Mouse (Mus musculus) regulatory T cell (primary cell): ENCODE results near the gene Tnrc6b.
"Not testable (repeated sequence)": the region's sequence is repeated elsewhere in the genome, so short reads cannot be mapped to it uniquely, and the experiment has no call there.

Experiments
- in situ Hi-C: fragments of 300-600 bp; cut with MboI, MseI; formaldehyde crosslinking; loops from one replicate; pipeline ENCODE4 v1.15.1; 2025; ENCODE audit warnings: high pct_unique_total_duplicates

The Tnrc6b gene

DNA sequence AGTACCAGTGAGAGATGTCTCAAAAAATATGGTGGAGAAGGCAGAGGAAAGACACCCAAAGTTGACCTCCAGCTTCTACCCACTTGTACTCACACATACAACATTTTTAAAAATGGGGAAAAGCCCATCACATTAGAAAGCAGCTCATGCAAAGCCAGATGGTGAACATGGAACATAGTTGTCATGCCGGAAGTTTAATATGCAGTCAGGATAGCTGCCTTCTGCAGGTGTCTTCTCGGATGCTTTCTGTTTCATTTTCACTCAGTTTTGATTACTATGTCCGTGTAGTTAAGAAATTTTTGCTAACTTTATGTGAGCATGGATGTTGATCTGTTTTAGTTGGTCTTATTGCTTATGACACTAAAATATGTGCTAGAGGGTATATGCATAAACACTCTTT lies 24.2 kb downstream of the Tnrc6b start:
- in situ Hi-C loops, result no loop called here

GRCm38 (mm10) chr15:80735708-80736107 lies 24.6 kb downstream of the Tnrc6b start:
- in situ Hi-C loops, result not testable (repeated sequence)

- in situ Hi-C loops, result no loop called here
These were observed 25.4 kb downstream of the Tnrc6b start for GRCm38 (mm10) chr15:80736553-80736952.

DNA sequence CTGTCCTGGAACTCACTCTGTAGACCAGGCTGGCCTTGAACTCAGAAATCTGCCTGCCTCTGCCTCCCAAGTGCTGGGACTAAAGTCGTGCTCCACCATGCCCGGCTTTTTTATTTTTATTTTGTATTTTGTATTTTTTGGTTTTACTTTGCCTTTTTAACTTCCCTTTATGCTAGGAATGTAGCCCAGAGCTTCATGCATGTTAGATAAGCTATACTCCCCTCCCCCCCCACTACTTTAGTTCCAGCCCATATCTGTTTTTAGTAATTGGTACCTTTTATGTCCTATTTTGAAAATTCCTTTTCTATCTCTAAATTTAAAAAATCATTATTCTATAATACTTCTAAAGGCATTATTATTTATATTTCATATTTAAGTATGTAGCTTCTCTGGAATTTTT lies 27.1 kb downstream of the Tnrc6b start:
- in situ Hi-C loops, result no loop called here

DNA sequence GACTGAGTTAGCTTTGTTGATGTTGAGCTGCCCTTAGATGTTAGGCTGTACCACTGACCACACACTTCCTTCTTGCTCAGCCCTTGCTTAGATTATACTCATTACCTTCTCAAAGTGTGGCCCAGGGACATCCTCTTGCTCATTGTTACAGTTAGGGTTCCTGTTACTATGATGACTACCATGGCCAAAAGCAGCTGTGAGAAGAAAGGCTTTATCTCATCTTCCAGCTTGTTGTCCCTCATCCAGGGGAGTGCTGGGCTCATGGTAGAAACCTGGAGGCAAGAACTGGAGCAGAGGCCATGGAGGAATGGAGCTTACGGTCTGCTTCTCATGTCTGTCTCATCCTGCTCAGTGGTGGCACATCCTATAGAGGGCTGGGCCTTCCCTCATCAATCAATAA lies 28.9 kb downstream of the Tnrc6b start:
- in situ Hi-C loops, result no loop called here

- in situ Hi-C loops, result no loop called here
These were observed 30.7 kb downstream of the Tnrc6b start for GRCm38 (mm10) chr15:80741836-80742235.

GRCm38 (mm10) chr15:80742991-80743474 lies 31.9 kb downstream of the Tnrc6b start:
- in situ Hi-C loops, result no loop called here

GRCm38 (mm10) chr15:80743606-80744005 lies 32.5 kb downstream of the Tnrc6b start:
- in situ Hi-C loops, result no loop called here

DNA sequence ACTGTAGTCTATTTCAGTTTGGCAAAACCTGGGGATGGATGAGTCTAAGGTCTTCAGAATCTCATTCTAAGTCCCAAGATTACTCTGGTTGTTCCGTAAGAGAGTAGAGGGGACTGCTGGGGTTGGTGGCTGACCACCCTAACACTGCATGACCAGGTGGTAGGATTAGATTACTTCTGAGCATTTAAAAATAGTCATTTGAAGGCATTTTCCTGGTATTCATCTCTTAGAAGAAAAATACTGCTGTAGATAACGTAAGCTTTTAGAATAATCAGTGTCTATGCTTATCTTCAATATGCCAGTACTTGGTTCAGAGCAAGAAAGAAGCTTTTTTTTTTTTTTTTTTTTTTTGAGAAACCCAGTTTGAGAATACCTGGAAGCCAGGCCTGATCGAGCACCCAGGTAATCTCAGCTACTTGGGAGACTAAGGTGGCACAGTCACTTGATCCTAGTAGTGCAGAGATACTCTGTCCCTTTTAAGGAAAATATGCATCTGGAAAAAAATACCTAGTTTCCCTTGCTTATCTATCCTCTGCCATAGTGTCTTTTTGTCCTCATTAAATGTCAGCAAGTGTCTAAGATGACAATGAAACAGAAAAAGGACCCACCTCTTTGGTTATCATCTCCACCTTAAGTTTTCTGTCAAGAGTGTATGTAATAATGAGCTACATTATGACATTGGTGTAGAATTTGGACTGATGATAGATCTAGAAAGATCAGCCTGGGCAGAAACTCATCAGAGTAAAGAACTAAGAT lies 33.7 kb downstream of the Tnrc6b start:
- in situ Hi-C loops, result no loop called here

GRCm38 (mm10) chr15:80748979-80749378 lies 37.9 kb downstream of the Tnrc6b start:
- in situ Hi-C loops, result no loop called here

- in situ Hi-C loops, result loop anchor here (5.0 kb wide), 1 partner anchor 104 kb away; no protein-coding TSS in a partner anchor
These were observed 42.2 kb downstream of the Tnrc6b start for GRCm38 (mm10) chr15:80753351-80753750.

DNA sequence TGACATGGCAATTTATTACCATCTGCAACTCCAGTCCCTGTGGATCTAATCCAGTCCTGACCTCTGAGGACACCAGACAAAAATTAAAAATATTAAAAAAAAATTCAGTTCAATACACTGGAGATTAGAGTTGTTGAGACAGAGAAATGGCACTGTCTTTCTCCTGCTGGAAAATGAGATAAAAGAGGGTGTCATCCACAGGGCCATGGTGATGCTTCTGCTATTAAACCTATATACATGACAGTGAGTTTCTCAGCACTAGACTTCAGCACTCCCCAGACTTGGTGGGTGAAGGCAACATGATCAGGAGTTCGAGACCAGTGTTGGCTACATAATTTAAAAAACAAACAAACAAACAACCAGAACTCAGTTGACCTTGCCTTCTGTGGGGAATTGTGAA lies 43.0 kb downstream of the Tnrc6b start:
- in situ Hi-C loops, result loop anchor here (5.0 kb wide), 1 partner anchor 103 kb away; no protein-coding TSS in a partner anchor

DNA sequence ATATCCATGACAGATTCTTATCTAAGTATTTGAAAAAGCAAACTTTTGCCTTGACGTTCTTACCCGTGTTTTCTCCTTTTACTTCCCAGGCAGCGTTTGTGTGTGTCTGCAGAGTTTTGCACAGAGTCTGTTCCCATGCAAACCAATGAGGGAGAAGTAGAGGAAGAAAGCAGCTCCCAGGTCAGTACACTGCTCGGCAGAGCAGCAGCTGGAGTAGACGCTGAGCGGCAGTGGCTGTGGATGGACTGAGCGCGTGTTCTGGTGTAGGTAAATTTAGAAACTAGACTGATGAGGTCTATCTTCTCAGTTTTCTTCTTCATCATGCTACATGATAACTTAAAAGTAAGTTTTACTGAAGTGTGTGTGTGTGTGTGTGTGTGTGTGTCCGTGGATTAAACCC lies 48.3 kb downstream of the Tnrc6b start:
- in situ Hi-C loops, result no loop called here

GRCm38 (mm10) chr15:80760504-80760903 lies 49.4 kb downstream of the Tnrc6b start:
- in situ Hi-C loops, result no loop called here

- in situ Hi-C loops, result no loop called here
These were observed 49.8 kb downstream of the Tnrc6b start for GRCm38 (mm10) chr15:80760935-80761334.

GRCm38 (mm10) chr15:80762621-80763020 lies 51.5 kb downstream of the Tnrc6b start:
- in situ Hi-C loops, result no loop called here

- in situ Hi-C loops, result no loop called here
These were observed 53.6 kb downstream of the Tnrc6b start for GRCm38 (mm10) chr15:80764666-80765065.

GRCm38 (mm10) chr15:80765381-80765780 lies 54.3 kb downstream of the Tnrc6b start:
- in situ Hi-C loops, result no loop called here

- in situ Hi-C loops, result no loop called here
These were observed 57.1 kb downstream of the Tnrc6b start for GRCm38 (mm10) chr15:80768216-80768615.

DNA sequence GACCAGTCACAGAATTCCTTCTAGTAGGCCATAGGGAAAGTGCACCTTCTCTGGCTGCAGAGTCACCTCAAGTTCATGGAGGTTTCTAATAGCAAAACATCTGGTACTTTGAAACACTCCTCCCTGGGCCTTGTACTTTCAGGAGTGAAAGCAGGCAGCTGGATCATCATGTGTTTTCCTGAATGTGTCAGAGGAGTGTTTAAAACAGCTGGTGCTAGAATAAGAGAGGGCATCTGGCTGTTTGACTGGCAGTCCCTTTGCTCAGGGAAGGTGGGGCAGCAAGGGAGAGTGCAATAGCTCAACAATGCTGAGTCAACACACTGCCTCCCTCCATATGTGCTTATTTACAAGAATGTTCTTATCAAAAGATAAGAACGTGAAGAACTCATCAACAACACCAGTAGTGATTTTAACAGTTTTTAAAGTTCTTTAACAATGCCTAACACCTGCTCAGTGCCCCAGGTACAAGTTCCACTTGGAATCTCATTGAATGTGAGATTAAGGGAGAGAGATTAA lies 60.9 kb downstream of the Tnrc6b start:
- in situ Hi-C loops, result no loop called here

DNA sequence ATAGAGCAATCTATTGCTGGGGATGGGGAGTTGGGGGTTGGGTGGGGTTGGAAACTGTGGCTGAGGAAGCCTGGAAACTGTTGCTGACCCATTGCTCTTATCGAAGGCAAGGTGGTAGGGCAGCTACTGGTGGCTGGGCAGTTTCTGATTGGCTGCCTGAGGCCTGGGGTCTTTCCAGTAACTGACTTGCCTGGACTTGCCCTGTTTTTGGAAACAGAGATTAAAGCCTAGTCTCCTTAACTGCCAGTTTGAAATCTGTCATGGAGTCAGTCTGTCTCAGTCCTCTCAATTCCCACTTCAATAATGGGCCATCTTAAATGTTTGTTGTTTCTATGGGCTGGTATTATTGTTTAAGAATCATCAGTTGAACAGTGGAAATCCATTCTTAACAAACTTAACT lies 63.6 kb downstream of the Tnrc6b start:
- in situ Hi-C loops, result no loop called here

GRCm38 (mm10) chr15:80779006-80779405 lies 67.9 kb downstream of the Tnrc6b start:
- in situ Hi-C loops, result no loop called here

DNA sequence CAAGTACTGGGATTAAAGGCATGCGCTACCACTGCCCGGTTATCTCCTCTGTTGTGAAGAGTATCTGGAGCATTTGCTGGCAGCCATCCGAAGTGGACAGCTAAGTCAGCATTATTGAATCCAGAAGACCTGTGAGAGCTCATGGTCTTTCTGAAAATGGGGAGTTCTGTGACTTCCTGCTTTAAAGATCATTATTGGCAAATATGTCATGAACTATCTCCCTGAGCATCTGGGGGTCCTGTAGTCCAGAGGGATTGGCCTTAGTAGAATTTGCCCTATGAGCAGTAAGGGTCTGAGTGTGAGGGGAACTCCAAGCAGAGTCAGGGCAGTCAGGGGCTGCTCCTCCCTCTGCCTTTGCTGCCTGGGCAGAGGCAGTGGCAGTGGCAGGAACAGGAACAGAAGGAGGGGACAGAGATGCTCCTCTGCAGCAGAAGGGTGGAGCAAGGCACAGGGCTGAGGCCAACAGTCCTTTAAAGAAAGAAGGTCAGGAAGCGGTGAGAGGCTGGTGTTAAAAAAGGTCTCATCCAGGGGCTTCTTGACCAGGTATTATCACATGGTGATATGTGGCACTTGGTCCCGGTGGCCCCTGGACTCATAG lies 69.1 kb downstream of the Tnrc6b start:
- in situ Hi-C loops, result no loop called here
